Mouse (Mus musculus) lung, embryonic 15.5 days (tissue): ENCODE data around the gene Muc1. TPM values are rescaled to one million over a fixed set of nuclear protein-coding genes. Genes with fewer than 3 reads are reported as not detected.

Experiments used
- ATAC-seq: fragments of 200-750 bp; cut with Nextera tagmentation; 2 replicates; pipeline ENCODE4 v1.8.0; 2017; ENCODE audit warnings: moderate number of reproducible peaks, borderline replicate concordance; ENCODE audit not compliant: low FRiP score, low TSS enrichment; ENCODE audit errors: extremely low read depth
- H3K27ac ChIP-seq: fragments of 300-500 bp; sonication (generic); 2 replicates; pipeline ENCODE4 v1.5.1; 2015; ENCODE audit warnings: moderate library complexity, mild to moderate bottlenecking, inconsistent platforms
- H3K27me3 ChIP-seq: fragments of 300-500 bp; sonication (generic); 2 replicates; pipeline ENCODE4 v1.6.1; 2015; ENCODE audit warnings: inconsistent platforms
- H3K36me3 ChIP-seq: fragments of 300-500 bp; sonication (generic); 2 replicates; pipeline ENCODE4 v1.6.1; 2015; ENCODE audit warnings: inconsistent platforms
- H3K4me1 ChIP-seq: fragments of 300-500 bp; sonication (generic); 2 replicates; pipeline ENCODE4 v1.6.1; 2015; ENCODE audit warnings: inconsistent platforms
- H3K4me2 ChIP-seq: fragments of 300-500 bp; sonication (generic); 2 replicates; pipeline ENCODE4 v1.6.1; 2015; ENCODE audit warnings: inconsistent platforms, mild to moderate bottlenecking, moderate library complexity
- H3K4me3 ChIP-seq: fragments of 300-500 bp; sonication (generic); 2 replicates; pipeline ENCODE4 v1.5.1; 2015; ENCODE audit warnings: mild to moderate bottlenecking, inconsistent platforms
- H3K9ac ChIP-seq: fragments of 300-500 bp; sonication (generic); 2 replicates; pipeline ENCODE4 v1.6.1; 2015; ENCODE audit warnings: inconsistent platforms
- H3K9me3 ChIP-seq: fragments of 300-500 bp; sonication (generic); 2 replicates; pipeline ENCODE4 v1.6.1; 2016; ENCODE audit warnings: inconsistent platforms
- WGBS: fragments of 180-500 bp; shearing (Covaris S2); methylation state at CpG from one replicate; pipeline ENCODE4 v1.1.7; 2015; 5-methylcytosine and 5-hydroxymethylcytosine counted together
- polyA plus RNA-seq: library from polyadenylated mRNA; unstranded; fragments of >200 nt; fragmentation: Nextera tagmentation; extraction: Ambion mirVana; gene quantifications from 2 replicates; pipeline ENCODE4 v1.2.1, GENCODE M21; 2015

Gene Muc1
- polyA plus RNA-seq, 1 experiment from 2014 or later = 88.9 TPM

DNA sequence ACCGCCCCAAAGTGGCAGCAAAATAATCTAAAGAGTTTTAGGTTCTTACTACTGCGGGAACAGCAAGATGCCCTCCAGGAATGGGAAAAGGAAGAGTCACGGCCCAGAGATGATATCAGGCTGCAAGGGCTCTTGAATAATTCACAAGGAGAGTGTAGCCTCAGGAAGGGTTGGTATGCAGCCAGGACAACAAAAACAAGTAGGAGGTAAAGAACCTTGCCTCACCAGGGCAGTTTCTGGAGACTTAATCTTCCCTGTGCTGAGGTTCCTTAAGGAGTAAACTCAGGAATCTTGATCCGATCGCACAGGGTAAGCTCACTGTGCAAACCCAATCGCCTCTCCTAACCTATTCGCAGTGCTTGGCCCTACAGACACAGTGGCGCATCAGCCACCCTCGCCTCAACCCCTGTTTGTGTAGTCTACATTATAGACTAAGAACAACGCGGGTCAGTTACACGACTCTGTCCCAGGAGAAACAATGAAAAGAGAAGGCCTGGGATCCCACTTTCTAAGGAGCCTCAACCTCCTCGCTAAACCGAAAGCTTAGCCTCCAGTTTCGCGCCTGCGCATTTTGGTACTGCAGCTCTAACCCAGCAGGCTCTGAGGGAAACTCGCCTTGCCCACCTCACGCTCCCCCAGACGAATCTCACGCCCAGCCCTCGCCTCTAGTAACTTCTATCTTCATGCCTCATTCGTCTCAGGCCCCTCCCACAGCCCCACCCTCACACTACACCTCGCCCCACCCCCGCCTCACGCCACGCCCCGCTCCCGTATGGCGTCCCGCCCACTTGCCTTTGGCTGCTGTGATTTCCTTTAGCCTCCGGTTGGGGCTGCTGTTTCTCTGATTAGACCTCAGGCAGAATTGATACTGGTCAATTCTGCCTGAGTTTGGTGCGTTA, 32.6 kb upstream of the Muc1 start:
- Histone ChIP-seq H3K9ac (peak overlapping the region; percentile 53), H3K27me3 (no peaks in the 10 kb centered on the region), H3K27ac (peak overlapping the region; percentile 66), H3K4me3 (peak overlapping the region; percentile 43), H3K4me2 (peak overlapping the region; percentile 62), H3K4me1 (peaks cover 9% of the 10 kb centered on the region; the same call in 1 of the 2 replicates), H3K9me3 (no peaks in the 10 kb centered on the region), H3K36me3 (no peaks in the 10 kb centered on the region)
- 6% methylated on average over 33 of the region's 33 CpGs for WGBS
- ATAC-seq = peak; percentile 96

DNA sequence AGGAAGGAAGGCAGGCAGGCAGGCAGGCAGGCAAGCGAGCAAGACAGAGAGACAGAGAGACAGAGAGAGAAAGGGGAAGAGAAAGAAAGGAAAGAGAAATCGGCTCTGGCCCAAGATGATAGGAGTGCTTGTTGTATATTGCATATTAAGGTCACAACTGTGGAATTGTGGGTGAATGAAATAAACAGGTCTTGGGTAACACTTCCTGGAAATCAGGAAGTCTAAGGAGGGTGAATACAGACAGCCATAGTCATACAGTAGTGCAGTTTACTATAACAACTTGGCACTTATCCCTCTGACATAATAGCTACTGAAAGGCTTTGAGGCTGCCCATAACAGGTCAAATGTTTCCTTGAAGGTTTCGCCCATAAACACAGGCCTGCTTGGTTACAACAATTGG, 29.0 kb upstream of the Muc1 start:
- 72% methylated on average over 3 of the region's 3 CpGs for WGBS
- H3K4me2 ChIP-seq = no peak overlapping the region
- ATAC-seq = no peak
- H3K4me3 ChIP-seq = no peak overlapping the region
- H3K9ac ChIP-seq = no peak overlapping the region
- no peaks in the 10 kb centered on the region for H3K27me3 ChIP-seq
- no peak overlapping the region for H3K27ac ChIP-seq
- peaks cover 15% of the 10 kb centered on the region for H3K4me1 ChIP-seq
- H3K9me3 ChIP-seq = no peaks in the 10 kb centered on the region
- H3K36me3 ChIP-seq = no peaks in the 10 kb centered on the region

DNA sequence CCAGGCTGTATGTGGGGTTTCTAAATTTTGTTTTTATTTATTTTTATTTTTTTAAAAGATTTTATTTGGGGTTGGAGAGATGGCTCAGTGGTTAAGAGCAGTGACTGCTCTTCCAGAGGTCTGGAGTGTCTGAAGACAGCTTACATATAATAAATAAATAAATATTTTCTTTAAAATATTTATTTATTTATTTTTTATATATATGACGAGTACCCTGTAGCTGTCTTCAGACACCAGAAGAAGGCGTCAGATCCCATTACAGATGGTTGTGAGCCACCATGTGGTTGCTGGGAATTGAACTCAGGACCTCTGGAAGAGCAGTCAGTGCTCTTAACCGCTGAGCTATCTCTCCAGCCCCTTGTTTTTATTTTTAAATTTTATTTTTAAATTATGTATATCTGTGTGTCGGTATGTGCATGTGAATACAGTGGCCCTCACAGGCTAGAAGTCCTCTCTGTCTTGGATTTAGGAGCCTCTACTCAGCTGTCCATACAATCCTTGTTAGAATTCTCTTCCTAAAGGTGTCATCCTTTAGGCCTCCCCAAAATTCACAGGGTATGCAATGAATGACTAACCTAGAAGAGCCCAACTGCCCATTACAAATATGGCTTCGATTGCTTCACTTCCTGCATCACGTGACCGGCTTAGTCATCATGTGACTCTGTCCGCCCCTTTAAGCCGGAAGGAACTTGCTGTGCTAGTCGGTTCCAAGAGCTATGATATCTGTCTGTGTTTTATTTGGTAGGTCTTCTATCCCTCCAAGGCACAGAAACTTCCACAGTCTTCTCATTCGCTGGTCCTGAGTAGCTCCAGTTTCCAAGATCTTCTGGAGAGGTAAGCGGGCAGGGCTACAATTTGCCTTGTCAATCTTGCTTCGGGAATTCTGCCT, 26.4 kb upstream of the Muc1 start, which contains the start of gene Gba:
Gene Gba, plus strand, starts transcription at position 676 of the 889 bp plus-strand sequence.
- peak; percentile 78 for ATAC-seq
- peaks cover 20% of the 10 kb centered on the region; the same call in 1 of the 2 replicates for H3K36me3 ChIP-seq
- peak within 1 kb of the TSS; percentile 64 for H3K4me2 ChIP-seq
- WGBS = 22% methylated on average over 13 of the region's 13 CpGs
- no peak within 1 kb of the TSS for H3K27ac ChIP-seq
- H3K4me3 ChIP-seq = peak within 1 kb of the TSS; percentile 52
- peak within 1 kb of the TSS; percentile 37 for H3K9ac ChIP-seq
- peaks cover 6% of the 10 kb centered on the region for H3K4me1 ChIP-seq
- no peaks in the 10 kb centered on the region for H3K9me3 ChIP-seq
- H3K27me3 ChIP-seq = no peaks in the 10 kb centered on the region

DNA sequence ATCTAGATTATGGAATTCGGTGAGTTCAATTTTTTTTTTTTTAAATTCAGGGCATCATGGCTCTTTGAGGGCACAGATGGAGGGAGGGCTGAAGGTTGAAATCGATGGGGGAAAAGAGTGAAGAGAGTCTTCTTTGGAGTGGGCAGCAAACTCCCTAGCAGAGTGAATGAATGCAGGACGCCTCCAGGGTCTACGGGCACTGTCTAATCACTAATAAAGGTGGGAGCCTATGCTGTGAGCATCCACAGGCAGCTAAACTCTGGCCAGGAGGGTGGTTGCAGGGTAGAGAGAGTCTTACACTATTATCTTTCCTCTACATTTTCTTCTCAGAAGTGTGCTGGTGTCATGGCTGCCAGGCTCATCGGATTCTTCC, 25.7 kb upstream of the Muc1 start:
- peaks cover 6% of the 10 kb centered on the region for H3K4me1 ChIP-seq
- peak overlapping the region; percentile 37 for H3K9ac ChIP-seq
- peak overlapping the region; percentile 64 for H3K4me2 ChIP-seq
- no peaks in the 10 kb centered on the region for H3K27me3 ChIP-seq
- H3K36me3 ChIP-seq = peaks cover 27% of the 10 kb centered on the region
- no peak for ATAC-seq
- H3K4me3 ChIP-seq = peak overlapping the region; percentile 52
- H3K27ac ChIP-seq = no peak overlapping the region
- no peaks in the 10 kb centered on the region for H3K9me3 ChIP-seq
- WGBS = 33% methylated on average over 5 of the region's 5 CpGs

DNA sequence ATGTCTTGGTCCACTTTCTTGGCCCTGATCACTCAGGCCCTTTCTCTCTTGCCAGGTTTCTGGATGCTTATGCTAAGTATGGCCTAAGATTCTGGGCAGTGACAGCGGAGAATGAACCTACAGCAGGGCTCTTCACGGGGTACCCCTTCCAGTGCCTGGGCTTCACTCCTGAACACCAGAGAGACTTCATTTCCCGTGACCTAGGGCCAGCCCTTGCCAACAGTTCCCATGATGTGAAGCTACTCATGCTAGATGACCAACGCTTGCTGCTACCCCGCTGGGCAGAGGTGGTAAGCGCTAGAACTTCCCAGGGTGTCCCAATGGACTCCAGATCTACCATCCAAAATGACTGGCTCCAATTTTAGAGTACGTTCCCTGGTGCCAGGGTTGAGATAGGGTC, 22.8 kb upstream of the Muc1 start:
- Histone ChIP-seq H3K4me1 (peaks cover 6% of the 10 kb centered on the region), H3K9me3 (no peaks in the 10 kb centered on the region), H3K36me3 (peaks cover 48% of the 10 kb centered on the region), H3K27me3 (no peaks in the 10 kb centered on the region), H3K27ac (no peak overlapping the region), H3K4me2 (no peak overlapping the region), H3K9ac (no peak overlapping the region), H3K4me3 (no peak overlapping the region)
- ATAC-seq = no peak
- 85% methylated on average over 7 of the region's 7 CpGs for WGBS

DNA sequence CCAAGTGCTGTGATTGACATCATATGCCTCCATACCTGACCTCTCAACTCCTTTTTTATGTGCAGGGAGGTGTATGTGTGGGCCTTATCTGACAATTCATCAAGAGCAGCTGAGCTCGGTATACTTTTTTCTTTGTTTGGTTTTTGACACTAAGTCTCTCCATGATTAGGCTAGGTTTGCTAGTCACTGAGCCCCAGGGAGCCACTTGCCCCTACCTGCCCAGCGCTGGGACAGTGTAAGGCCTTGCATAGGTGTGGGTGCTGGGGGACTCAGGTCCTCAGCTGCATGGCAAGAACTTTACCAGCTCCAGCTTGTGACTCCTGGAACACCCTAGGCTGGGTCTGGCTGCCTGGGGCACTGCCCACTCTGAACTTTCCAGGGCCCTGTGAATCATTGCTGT, 22.2 kb upstream of the Muc1 start:
- WGBS = 76% methylated on average over 2 of the region's 2 CpGs
- Histone ChIP-seq H3K4me3 (no peak overlapping the region), H3K4me1 (peaks cover 6% of the 10 kb centered on the region), H3K36me3 (peaks cover 48% of the 10 kb centered on the region), H3K27me3 (no peaks in the 10 kb centered on the region), H3K9ac (no peak overlapping the region), H3K9me3 (no peaks in the 10 kb centered on the region), H3K4me2 (no peak overlapping the region), H3K27ac (no peak overlapping the region)
- no peak for ATAC-seq

DNA sequence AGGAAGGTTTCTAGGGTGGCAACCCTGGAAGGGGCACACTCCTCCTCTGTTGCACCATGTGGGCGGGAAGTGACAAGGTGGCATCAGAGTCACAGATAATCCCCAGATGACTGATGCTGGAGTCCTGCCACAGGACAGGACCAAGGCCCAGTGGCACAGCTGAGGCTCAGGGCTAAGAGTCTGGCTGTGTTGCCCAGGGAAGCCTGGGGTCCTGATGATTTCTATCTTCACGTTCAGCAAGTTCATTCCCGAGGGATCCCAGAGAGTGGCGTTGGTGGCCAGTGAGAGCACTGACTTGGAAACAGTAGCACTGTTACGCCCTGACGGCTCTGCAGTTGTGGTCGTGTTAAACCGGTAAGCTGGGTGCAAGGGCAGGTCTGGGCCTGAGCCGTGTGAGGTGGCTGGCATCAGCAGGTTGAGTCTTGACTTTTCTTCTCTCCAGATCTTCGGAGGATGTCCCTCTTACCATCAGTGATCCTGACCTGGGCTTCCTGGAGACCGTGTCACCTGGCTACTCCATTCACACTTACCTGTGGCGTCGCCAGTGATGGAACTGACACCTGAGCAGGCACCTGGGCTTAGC, 20.7 kb upstream of the Muc1 start:
- H3K4me1 ChIP-seq = peaks cover 13% of the 10 kb centered on the region
- H3K4me3 ChIP-seq = no peak overlapping the region
- H3K9ac ChIP-seq = no peak overlapping the region
- no peak overlapping the region for H3K27ac ChIP-seq
- 87% methylated on average over 13 of the region's 13 CpGs for WGBS
- no peaks in the 10 kb centered on the region for H3K27me3 ChIP-seq
- H3K9me3 ChIP-seq = no peaks in the 10 kb centered on the region
- no peak for ATAC-seq
- no peak overlapping the region for H3K4me2 ChIP-seq
- peaks cover 48% of the 10 kb centered on the region for H3K36me3 ChIP-seq

DNA sequence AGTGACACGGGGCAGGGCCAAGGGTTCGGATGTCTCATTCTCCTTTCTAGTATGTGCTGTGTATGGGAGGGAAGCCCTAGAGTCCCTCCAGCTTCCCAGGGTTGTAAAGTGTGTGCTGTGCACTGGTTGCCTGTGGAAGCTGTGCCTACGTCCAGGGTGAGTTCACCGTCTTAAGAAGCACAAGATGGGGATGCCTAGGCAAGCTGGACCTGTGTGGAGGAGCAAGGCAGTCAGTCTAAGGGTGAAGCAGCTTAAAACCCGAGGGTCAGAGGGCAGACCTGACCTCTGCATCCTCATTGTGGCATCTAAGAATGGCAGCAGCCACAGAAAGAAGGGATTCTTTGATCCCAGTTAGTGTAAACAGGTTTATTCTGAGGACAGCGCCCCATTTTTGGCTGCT, 20.1 kb upstream of the Muc1 start:
- Histone ChIP-seq H3K27ac (no peak overlapping the region), H3K4me2 (no peak overlapping the region), H3K27me3 (no peaks in the 10 kb centered on the region), H3K36me3 (peaks cover 48% of the 10 kb centered on the region), H3K4me1 (peaks cover 11% of the 10 kb centered on the region), H3K4me3 (no peak overlapping the region), H3K9ac (no peak overlapping the region), H3K9me3 (no peaks in the 10 kb centered on the region)
- 79% methylated on average over 6 of the region's 6 CpGs for WGBS
- ATAC-seq = no peak

DNA sequence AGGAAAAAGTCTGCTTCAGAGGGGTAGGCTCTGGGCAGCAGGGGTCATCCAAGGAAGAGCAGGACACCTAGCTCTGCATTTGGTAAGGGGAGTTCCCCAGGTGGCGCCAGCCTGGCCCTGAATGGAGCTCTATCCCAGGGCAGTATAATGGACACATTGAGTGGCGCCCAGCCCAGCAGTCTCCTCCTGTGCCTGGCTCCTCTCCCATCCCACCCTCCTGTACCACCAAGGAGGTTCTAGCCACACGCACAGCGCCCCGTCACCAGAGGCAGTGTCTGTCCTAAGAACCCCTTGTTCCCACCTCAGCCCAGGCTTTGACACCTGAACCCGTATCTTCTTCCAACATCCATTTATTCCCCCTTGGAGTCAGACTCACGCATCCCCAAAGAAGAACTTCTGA, 19.1 kb upstream of the Muc1 start:
- 93% methylated on average over 7 of the region's 7 CpGs for WGBS
- Histone ChIP-seq H3K9ac (no peak overlapping the region), H3K4me1 (peaks cover 16% of the 10 kb centered on the region), H3K4me3 (no peak overlapping the region), H3K27ac (no peak overlapping the region), H3K9me3 (no peaks in the 10 kb centered on the region), H3K4me2 (no peak overlapping the region), H3K36me3 (peaks cover 48% of the 10 kb centered on the region), H3K27me3 (no peaks in the 10 kb centered on the region)
- no peak for ATAC-seq

DNA sequence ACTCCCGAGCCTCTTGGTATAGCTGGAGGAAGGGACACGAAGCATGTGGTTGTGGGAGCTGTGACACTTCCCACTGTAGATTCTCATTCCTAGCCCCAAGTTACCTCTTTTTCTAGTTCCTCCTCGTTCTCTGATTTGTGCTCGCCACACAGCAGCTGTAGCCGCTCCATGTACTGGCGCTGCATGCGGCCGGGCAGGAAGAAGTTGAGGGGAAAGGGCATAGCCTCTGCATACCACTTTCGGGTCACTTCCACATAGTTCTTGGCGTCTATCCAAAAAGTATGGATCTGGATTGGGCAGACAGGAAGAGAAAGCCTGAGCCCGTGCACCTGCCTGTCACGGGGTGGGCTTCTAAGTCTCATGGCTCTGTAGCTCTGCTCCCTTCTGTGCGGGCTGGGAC, 18.7 kb upstream of the Muc1 start:
- Histone ChIP-seq H3K4me2 (no peak overlapping the region), H3K27ac (no peak overlapping the region), H3K4me3 (no peak overlapping the region), H3K27me3 (no peaks in the 10 kb centered on the region), H3K9ac (no peak overlapping the region), H3K4me1 (peaks cover 20% of the 10 kb centered on the region), H3K36me3 (peaks cover 48% of the 10 kb centered on the region), H3K9me3 (no peaks in the 10 kb centered on the region)
- 65% methylated on average over 13 of the region's 13 CpGs for WGBS
- no peak for ATAC-seq

DNA sequence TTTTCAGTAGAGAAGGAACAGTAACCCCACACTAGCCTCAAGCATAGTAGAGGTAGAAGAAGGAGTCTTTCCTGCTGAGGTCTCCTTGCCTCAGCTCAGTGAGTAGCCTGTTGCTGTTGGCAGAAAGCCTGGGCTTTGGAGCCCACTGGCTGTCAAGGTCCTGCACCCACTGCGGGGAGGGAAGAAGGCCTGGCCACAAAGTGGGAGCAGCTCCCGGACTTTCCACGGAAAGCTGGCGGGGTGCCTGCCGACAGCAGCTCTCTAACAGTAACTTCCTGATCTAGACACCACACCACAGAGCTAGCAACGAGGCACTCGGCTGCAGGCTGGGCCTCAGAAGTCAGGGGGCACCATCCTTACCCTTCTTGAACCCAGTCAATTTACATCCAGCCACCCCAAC, 18.1 kb upstream of the Muc1 start:
- H3K9me3 ChIP-seq = no peaks in the 10 kb centered on the region
- H3K4me2 ChIP-seq = no peak overlapping the region
- 56% methylated on average over 7 of the region's 7 CpGs for WGBS
- H3K27ac ChIP-seq = no peak overlapping the region
- H3K9ac ChIP-seq = no peak overlapping the region
- H3K27me3 ChIP-seq = no peaks in the 10 kb centered on the region
- H3K4me1 ChIP-seq = peaks cover 26% of the 10 kb centered on the region
- ATAC-seq = no peak
- peaks cover 44% of the 10 kb centered on the region for H3K36me3 ChIP-seq
- H3K4me3 ChIP-seq = no peak overlapping the region
